In the genomic region with DNA sequence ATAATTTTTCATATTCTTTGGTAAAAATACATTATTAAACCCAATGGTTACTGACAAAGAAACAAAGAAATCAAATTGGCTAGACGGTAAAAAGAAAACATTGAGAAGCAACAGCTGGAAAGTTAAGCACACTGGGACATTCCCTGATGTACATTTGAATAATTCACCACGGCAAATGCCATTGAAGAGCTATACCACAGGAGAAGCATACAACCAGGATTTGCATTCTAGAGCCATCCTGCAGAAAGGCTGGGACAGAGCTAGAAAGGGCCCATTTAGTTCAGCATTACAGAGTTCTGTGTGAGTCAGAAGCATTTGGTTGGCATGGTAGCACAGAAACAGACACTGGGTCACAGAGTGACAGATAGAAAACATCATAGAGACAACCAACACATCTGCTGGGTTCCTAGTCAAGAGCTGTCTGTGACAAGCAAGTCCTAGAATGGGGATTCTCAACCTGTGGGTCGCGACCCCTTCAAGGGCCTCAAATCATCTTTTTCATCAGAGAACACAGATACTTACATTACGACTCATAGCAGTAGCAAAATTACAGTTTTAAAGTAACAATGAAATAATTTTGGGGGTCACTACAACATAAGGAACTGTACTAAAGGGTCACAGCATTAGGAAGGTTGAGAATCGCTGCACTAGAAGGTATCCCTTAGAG, we compare ENCODE assay signal across 32 mouse cellular contexts.
"Had no signal": no experiment of that assay in that cellular context is flagged by ENCODE, and none has a peak within 500 bp of the region (broad histone marks: within the 10 kb centered on the region; RNA-seq: fewer than 3 reads in every experiment).

No protein-coding gene starts in this region.

- DNase-seq: left cerebral cortex, postnatal 4 days; liver; liver, embryonic 13.5 days; liver, postnatal 0 days; lung, adult 18-20 months; lung, adult 2 months; lung, embryonic 14.5 days; lung, postnatal 10 days; lung, postnatal 14 days; lung, postnatal 36 days; lung, postnatal 4 days; midbrain, embryonic 14.5 days had no signal

- ATAC-seq: liver, embryonic 12.5 days; liver, postnatal 0 days; lung, postnatal 0 days; midbrain, embryonic 13.5 days; midbrain, embryonic 15.5 days; midbrain, embryonic 16.5 days had no signal

- H3K36me3 ChIP-seq: limb, embryonic 10.5 days; limb, embryonic 12.5 days; limb, embryonic 13.5 days; limb, embryonic 15.5 days; liver, embryonic 12.5 days; liver, embryonic 13.5 days; liver, embryonic 15.5 days; lung, embryonic 15.5 days; midbrain, embryonic 10.5 days; midbrain, embryonic 12.5 days; midbrain, embryonic 13.5 days; midbrain, embryonic 15.5 days; neural tube, embryonic 12.5 days had no signal

- H3K27me3 ChIP-seq: limb, embryonic 12.5 days; limb, embryonic 13.5 days; limb, embryonic 15.5 days; liver, embryonic 12.5 days; liver, embryonic 13.5 days; liver, embryonic 15.5 days; lung, embryonic 15.5 days; megakaryocyte, embryonic 14.5 days; midbrain, embryonic 12.5 days; midbrain, embryonic 13.5 days; midbrain, embryonic 15.5 days; neural tube, embryonic 12.5 days had no signal

- H3K27ac ChIP-seq: limb, embryonic 10.5 days; limb, embryonic 12.5 days; limb, embryonic 13.5 days; limb, embryonic 15.5 days; liver, embryonic 12.5 days; liver, embryonic 13.5 days; liver, embryonic 14.5 days; liver, embryonic 15.5 days; lung, embryonic 15.5 days; macrophage; midbrain, embryonic 10.5 days; midbrain, embryonic 12.5 days; midbrain, embryonic 13.5 days; midbrain, embryonic 15.5 days; neural tube, embryonic 12.5 days had no signal

- H3K9ac ChIP-seq: limb, embryonic 12.5 days; limb, embryonic 13.5 days; limb, embryonic 15.5 days; liver, embryonic 12.5 days; liver, embryonic 13.5 days; liver, embryonic 14.5 days; liver, embryonic 15.5 days; liver, postnatal 0 days; lung, embryonic 14.5 days; lung, embryonic 15.5 days; midbrain, embryonic 12.5 days; midbrain, embryonic 13.5 days; midbrain, embryonic 15.5 days; neural tube, embryonic 12.5 days had no signal

- H3K4me3 ChIP-seq: limb, embryonic 10.5 days; limb, embryonic 12.5 days; limb, embryonic 13.5 days; limb, embryonic 15.5 days; liver, embryonic 12.5 days; liver, embryonic 13.5 days; liver, embryonic 15.5 days; lung, embryonic 15.5 days; megakaryocyte, embryonic 14.5 days; midbrain, embryonic 10.5 days; midbrain, embryonic 12.5 days; midbrain, embryonic 13.5 days; midbrain, embryonic 15.5 days; myocyte; neural tube, embryonic 12.5 days had no signal

- H3K9me3 ChIP-seq: limb, embryonic 10.5 days; limb, embryonic 12.5 days; limb, embryonic 13.5 days; limb, embryonic 15.5 days; liver, embryonic 12.5 days; liver, embryonic 13.5 days; liver, embryonic 15.5 days; lung, embryonic 15.5 days; megakaryocyte, embryonic 14.5 days; midbrain, embryonic 10.5 days; midbrain, embryonic 12.5 days; midbrain, embryonic 13.5 days; midbrain, embryonic 15.5 days; neural tube, embryonic 12.5 days had no signal

- H3K4me2 ChIP-seq: limb, embryonic 12.5 days; limb, embryonic 13.5 days; limb, embryonic 15.5 days; liver, embryonic 11.5 days; liver, embryonic 12.5 days; liver, embryonic 13.5 days; liver, embryonic 15.5 days; lung, embryonic 14.5 days; lung, embryonic 15.5 days; midbrain, embryonic 11.5 days; midbrain, embryonic 12.5 days; midbrain, embryonic 13.5 days; midbrain, embryonic 15.5 days; neural tube, embryonic 12.5 days had no signal

- H3K4me1 ChIP-seq: limb, embryonic 10.5 days; limb, embryonic 12.5 days; limb, embryonic 13.5 days; limb, embryonic 15.5 days; liver, embryonic 12.5 days; liver, embryonic 13.5 days; liver, embryonic 15.5 days; lung, embryonic 15.5 days; midbrain, embryonic 12.5 days; midbrain, embryonic 13.5 days; midbrain, embryonic 15.5 days; neural tube, embryonic 12.5 days had no signal
